Mouse (Mus musculus): ENCODE results near the gene Hap1.

DNA sequence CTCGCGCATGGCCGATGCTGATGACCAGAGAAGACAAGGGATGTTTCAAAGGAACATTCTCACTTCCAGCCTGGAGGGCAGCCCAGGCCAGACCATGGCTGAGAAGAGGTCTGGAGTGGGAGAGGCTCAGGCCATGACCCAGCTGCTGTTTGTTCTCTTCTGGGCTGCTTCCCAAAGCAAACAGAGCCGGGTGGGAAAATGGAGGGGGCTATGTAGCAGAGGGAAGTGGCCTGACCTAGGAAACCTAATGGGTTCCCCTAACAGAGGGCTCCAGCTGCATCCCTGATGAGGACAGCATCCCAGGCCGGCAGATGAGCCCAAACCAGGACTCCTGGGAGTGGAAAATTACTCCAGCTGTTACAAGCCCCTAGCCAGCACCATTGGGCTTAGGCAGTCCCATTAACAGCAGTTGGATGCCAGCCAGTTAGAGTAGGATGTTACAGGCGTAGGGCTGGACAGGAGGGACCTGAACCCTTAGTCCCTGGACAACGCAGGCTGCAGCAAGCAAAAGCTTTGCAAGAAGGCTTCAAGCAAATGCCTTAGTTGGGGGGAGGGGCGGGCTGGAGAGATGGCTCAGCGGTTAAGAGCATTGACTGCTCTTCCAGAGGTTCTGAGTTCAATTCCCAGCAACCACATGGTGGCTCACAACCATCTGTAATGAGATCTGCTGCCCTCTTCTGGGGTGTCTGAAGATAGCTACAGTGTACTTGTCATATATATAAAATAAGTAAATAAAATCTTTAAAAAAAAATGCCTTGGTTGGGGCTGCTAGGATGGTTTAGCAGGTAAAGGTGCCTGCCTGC lies 35.4 kb upstream of the Hap1 start:
- TF ChIP-seq EP300 (IDR thresholded peaks at IDR 0.05; ENCODE audit: insufficient read depth, low read depth, low read length) (peak; percentile 98), CTCF (IDR thresholded peaks at IDR 0.05) (peak; percentile 63)
